Mouse (Mus musculus) liver, postnatal 0 days (tissue): ENCODE results near the gene Klhl26.

Source experiments
- CTCF ChIP-seq: sonication (generic); IDR thresholded peaks from 2 replicates; pipeline ENCODE4 v1.5.1; 2016; ENCODE audit warnings: antibody characterized with exemption, low read depth
- EP300 ChIP-seq: IDR thresholded peaks from 2 replicates; pipeline ENCODE4 v1.6.1; 2016; ENCODE audit warnings: antibody characterized with exemption, low read depth, mild to moderate bottlenecking

DNA sequence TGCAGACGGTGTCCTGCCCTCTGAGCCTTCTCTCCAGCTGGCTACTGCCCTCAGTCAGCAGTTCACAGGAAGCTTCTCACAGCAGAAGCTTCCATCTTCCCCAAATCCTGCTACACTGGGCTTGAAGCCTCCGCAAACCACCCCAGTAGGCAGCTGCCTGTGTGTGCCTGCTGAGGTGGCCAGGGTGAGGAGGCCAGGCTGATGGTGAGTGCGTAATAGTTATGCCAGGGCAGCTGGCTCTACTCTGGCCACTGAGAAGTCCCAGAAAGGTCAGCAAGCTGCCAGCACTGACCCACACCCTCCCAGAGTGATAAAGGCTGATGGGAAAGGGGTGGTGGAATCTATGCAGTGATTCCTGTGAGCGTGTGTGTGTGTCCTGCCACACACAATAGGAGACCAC lies 10.5 kb downstream of the Klhl26 start:
- TF ChIP-seq CTCF (no peak), EP300 (no peak)
